Mouse (Mus musculus): ENCODE measurements at regions not wholly inside any gene's neighbourhood (a gene's known extent, or its start where the extent isn't known, plus 50 kb on each side); places are given as distances from the start of the nearest gene placed in this dataset.

GRCm38 (mm10) chr1:77943633-77944326 is 253.2 kb downstream of the Pax3 start:
- TF ChIP-seq CTCF (IDR thresholded peaks at IDR 0.05; ENCODE audit: control insufficient read depth, insufficient read depth, insufficient read length) (no peak), USF1 (IDR thresholded peaks at IDR 0.05; ENCODE audit: low read depth) (no peak), MYOG (IDR thresholded peaks at IDR 0.05; ENCODE audit: control insufficient read depth, extremely low read depth, insufficient read length) (no peak), CEBPB (IDR thresholded peaks at IDR 0.05; ENCODE audit: low read depth) (no peak), MYOD1 (IDR thresholded peaks at IDR 0.05; ENCODE audit: control insufficient read depth, insufficient read length, low read depth) (no peak)

All from C2C12 (cell line).